Mouse (Mus musculus): ENCODE measurements around the gene Rbm26.

The Rbm26 gene

GRCm38 (mm10) chr14:105085332-105085993 is 91.7 kb downstream of the Rbm26 start:
- no peak for DNase-seq

GRCm38 (mm10) chr14:105084757-105085330 is 92.3 kb downstream of the Rbm26 start:
- DNase-seq: no peak

- DNase-seq: no peak
Measured at GRCm38 (mm10) chr14:105084106-105084505, 93.0 kb downstream of the Rbm26 start.

- no peak for DNase-seq
Measured at GRCm38 (mm10) chr14:105074776-105075175, 102.4 kb downstream of the Rbm26 start.

- DNase-seq: no peak
Measured at GRCm38 (mm10) chr14:105074376-105074775, 102.8 kb downstream of the Rbm26 start.

GRCm38 (mm10) chr14:105071010-105071509 is 106.1 kb downstream of the Rbm26 start:
- no peak for DNase-seq

GRCm38 (mm10) chr14:105070258-105071009 is 106.7 kb downstream of the Rbm26 start:
- no peak for DNase-seq

- no peak for DNase-seq
Measured at GRCm38 (mm10) chr14:105068060-105068459, 109.1 kb downstream of the Rbm26 start.

- no peak for DNase-seq
Measured at GRCm38 (mm10) chr14:105064243-105064642, 112.9 kb downstream of the Rbm26 start.

GRCm38 (mm10) chr14:105061230-105061629 is 115.9 kb downstream of the Rbm26 start:
- DNase-seq: no peak

- DNase-seq: no peak
Measured at GRCm38 (mm10) chr14:105057934-105058333, 119.2 kb downstream of the Rbm26 start.
